Mouse (Mus musculus) ES-E14 (cell line): Measurements from ENCODE around the gene Utrn. TPM values are rescaled to one million over a fixed set of nuclear protein-coding genes. Genes with fewer than 3 reads are reported as not detected.

Source experiments
- DNase-seq: peaks from one replicate; pipeline ENCODE4 v3.0.0-alpha.2; 2013; ENCODE audit warnings: low read depth, low spot score
- H3K27ac ChIP-seq: 2 replicates; pipeline ENCODE4 v1.5.1; 2012; ENCODE audit warnings: low read depth, mild to moderate bottlenecking, low read length, moderate library complexity, mixed read lengths; ENCODE audit not compliant: poor library complexity, insufficient read depth, severe bottlenecking
- H3K36me3 ChIP-seq: 2 replicates; pipeline ENCODE4 v1.6.1; 2012; ENCODE audit warnings: mild to moderate bottlenecking, low read length, moderate library complexity, mixed read lengths; ENCODE audit not compliant: control insufficient read depth, poor library complexity, insufficient read depth, severe bottlenecking
- H3K4me1 ChIP-seq, 2 experiments: fragments of 150-350 bp in 1 of 2; sonication (generic) in 1 of 2; 2 replicates each; pipeline ENCODE4 v1.6.1; 2012; ENCODE audit warnings: low read length in 2 of 2, mild to moderate bottlenecking in 1 of 2, mixed read lengths in 1 of 2; ENCODE audit not compliant: control insufficient read depth in 2 of 2, insufficient read depth in 2 of 2, poor library complexity in 1 of 2
- H3K4me3 ChIP-seq, 2 experiments: fragments of 150-350 bp in 1 of 2; sonication (generic) in 1 of 2; 2 replicates each; pipeline ENCODE4 v1.5.1; 2012; ENCODE audit warnings: low read length in 2 of 2, low read depth in 1 of 2, mild to moderate bottlenecking in 1 of 2, mixed read lengths in 1 of 2; ENCODE audit not compliant: insufficient read depth in 1 of 2, poor library complexity in 1 of 2, severe bottlenecking in 1 of 2
- H3K9ac ChIP-seq: 2 replicates; pipeline ENCODE4 v1.6.1; 2012; ENCODE audit warnings: low read depth, mild to moderate bottlenecking, low read length, mixed read lengths; ENCODE audit not compliant: poor library complexity, insufficient read depth, severe bottlenecking
- H3K9me3 ChIP-seq: fragments of 150-350 bp; sonication (generic); 2 replicates; pipeline ENCODE4 v1.6.1; 2012; ENCODE audit warnings: low read depth, mild to moderate bottlenecking, low read length; ENCODE audit not compliant: control insufficient read depth, insufficient read depth
- CHD2 ChIP-seq: IDR thresholded peaks from 2 replicates; pipeline ENCODE4 v1.6.1; 2014; ENCODE audit warnings: mild to moderate bottlenecking, low read depth, low read length, inconsistent platforms
- HCFC1 ChIP-seq: IDR thresholded peaks from 2 replicates; pipeline ENCODE4 v1.6.1; 2012; ENCODE audit warnings: low read length, inconsistent platforms, borderline replicate concordance; ENCODE audit not compliant: insufficient read depth
- MAFK ChIP-seq: IDR thresholded peaks from 2 replicates; pipeline ENCODE4 v1.6.1; 2014; ENCODE audit warnings: mild to moderate bottlenecking, low read depth, low read length, inconsistent platforms; ENCODE audit not compliant: insufficient read depth
- ZC3H11A ChIP-seq: IDR thresholded peaks from 2 replicates; pipeline ENCODE4 v1.6.1; 2012; ENCODE audit warnings: low read depth, mild to moderate bottlenecking, inconsistent platforms, low read length, borderline replicate concordance
- ZNF384 ChIP-seq: IDR thresholded peaks from 2 replicates; pipeline ENCODE4 v1.6.1; 2012; ENCODE audit warnings: low read depth, low read length, inconsistent platforms
- in situ Hi-C, 2 experiments: fragments of 600-800 bp; cut with MboI; formaldehyde crosslinking; loops; one replicate each; pipeline ENCODE4 v1.15.1; 2025; ENCODE audit warnings: low sequenced_read_pairs in 2 of 2, inconsistent platforms in 1 of 2; ENCODE audit not compliant: unreplicated experiment in 2 of 2
- total RNA-seq: library from RNA; depleted of rRNA; stranded (reverse); fragments of 300-350 nt; gene quantifications from 2 replicates; pipeline ENCODE4 v1.2.3, GENCODE M21; 2012

The Utrn gene
- total RNA-seq, 1 experiment: 66.9 TPM

DNA sequence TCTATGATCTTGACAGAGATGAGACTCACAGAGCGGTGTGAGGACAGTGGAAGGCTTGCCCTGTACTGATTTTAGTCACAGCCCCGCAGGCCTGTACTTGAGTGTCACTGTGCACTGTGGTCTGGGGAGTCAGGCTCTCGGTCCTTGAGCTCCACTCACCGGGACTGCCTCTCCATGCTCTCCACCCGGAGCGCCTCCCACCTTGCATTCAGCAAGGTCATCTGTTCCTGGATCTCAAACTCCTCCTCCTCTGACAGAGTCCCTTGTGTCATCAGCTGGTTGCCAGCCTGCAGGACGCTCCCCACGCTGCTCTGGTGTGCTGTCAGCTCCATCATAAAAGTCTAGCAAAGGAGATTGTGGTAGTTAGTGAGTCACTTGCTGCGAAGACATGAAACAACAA is 131.2 kb downstream of the Utrn start:
- no peaks in the 10 kb centered on the region for H3K4me1 ChIP-seq
- in situ Hi-C loops: no loop called here
- no peak for DNase-seq
- H3K27ac ChIP-seq: no peak overlapping the region
- no peak overlapping the region for H3K9ac ChIP-seq
- H3K9me3 ChIP-seq: no peaks in the 10 kb centered on the region
- TF ChIP-seq HCFC1: no peak
- no peak for TF ChIP-seq ZC3H11A
- TF ChIP-seq CHD2: no peak
- no peak for TF ChIP-seq ZNF384
- TF ChIP-seq MAFK: no peak
- H3K4me3 ChIP-seq: no peak overlapping the region
- peaks cover 3% of the 10 kb centered on the region for H3K36me3 ChIP-seq

DNA sequence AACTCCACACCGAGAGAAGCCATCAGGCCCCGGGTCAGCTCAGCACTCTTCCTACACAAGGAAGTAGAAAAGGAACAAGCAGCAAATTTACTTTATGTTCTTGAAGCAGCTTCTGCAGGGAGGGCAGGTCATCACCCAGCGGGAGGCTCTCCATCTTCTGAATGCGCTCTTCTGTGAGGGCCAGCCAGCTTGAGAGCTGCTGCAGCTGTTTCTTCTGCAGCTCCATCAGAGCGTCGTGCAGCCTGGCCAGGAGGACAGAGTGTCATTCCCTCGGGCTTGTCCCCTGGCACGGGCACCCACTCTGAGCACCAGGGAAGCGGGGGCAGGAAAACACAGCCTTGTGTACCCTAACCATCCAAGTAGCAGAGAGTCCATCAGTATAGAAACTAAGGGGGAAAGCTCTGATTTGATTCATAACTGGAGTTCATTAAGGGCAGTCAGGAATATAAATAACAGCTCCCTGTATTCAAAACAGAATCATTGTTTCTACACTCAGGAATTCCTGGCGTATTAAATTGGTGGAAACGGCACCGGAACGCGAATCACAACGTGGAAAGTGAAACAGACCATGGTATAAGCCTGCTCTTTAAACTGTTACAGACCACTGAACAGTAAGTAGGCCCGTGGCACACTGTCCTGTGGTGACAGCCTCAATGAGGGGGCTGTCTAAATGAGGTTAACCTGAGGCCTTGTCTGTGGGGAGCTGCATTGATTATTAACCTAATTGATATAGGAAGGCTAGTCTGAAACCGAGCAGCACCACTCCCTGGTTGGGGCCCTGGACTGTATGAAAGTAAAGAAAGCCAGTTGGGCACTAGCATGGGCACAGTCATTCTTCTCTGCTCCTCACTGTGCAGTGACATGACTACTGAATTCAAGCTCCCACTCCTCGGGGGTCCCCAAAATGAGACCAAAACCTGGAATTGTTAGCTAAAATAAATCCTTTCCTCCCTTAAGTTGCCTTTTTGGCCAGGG is 132.0 kb downstream of the Utrn start:
- in situ Hi-C loops: no loop called here
- Histone ChIP-seq H3K36me3 (peaks cover 3% of the 10 kb centered on the region), H3K9me3 (no peaks in the 10 kb centered on the region), H3K4me3 (no peak overlapping the region), H3K9ac (no peak overlapping the region), H3K4me1 (no peaks in the 10 kb centered on the region), H3K27ac (no peak overlapping the region)
- TF ChIP-seq ZNF384: no peak
- no peak for TF ChIP-seq MAFK
- no peak for DNase-seq

DNA sequence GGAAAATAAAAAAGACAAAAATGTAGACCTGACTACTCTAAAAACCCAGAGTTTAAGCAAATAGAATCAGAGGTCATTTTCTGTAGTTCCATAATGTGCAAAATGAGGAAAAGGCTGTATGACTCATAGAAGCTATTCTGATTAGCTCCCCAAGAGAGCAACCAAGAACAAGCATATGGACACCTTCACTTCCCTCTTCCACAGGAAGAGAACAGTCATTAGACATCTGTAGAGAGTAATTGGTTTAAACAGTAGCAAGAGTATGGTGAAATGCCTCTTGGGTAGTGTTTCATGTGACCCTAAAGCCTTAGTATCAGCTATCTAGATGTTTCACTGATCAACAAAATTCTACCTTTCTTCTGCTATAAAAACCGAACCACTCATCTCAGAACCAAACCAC is 133.5 kb downstream of the Utrn start:
- no peaks in the 10 kb centered on the region for H3K9me3 ChIP-seq
- TF ChIP-seq ZNF384 (no peak), MAFK (no peak), HCFC1 (no peak), ZC3H11A (no peak), CHD2 (no peak)
- no peak overlapping the region for H3K4me3 ChIP-seq
- no peak overlapping the region for H3K27ac ChIP-seq
- H3K9ac ChIP-seq: no peak overlapping the region
- in situ Hi-C loops: no loop called here
- H3K36me3 ChIP-seq: peaks cover 3% of the 10 kb centered on the region
- no peaks in the 10 kb centered on the region for H3K4me1 ChIP-seq
- no peak for DNase-seq

DNA sequence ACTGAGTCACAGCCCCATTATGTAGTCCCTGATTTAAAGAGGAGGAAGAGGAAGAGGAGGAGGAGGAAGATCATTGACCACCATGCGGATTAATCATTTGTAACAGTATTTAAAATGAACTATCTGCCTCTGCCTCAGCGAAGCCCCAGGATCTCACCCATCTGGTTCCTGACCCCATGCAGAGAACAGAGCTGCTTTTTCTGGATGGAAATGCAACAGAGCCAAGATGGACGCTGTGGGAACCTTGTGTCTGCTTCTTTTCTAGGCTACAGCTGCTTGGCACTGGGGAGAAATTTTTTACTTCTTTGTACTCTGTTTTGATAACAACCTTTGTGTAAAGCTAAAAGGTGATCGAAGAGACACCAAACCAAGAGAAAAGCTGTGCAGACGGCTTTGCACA is 137.7 kb downstream of the Utrn start:
- H3K4me1 ChIP-seq: peaks cover 0 to 4% of the 10 kb centered on the region in 2 experiments; a peak in 2 of 4 replicates
- H3K27ac ChIP-seq: no peak overlapping the region
- no peak overlapping the region for H3K9ac ChIP-seq
- peaks cover 2% of the 10 kb centered on the region; the same call in 1 of the 2 replicates for H3K36me3 ChIP-seq
- in situ Hi-C loops: no loop called here
- no peaks in the 10 kb centered on the region for H3K9me3 ChIP-seq
- TF ChIP-seq ZC3H11A (no peak), HCFC1 (no peak), ZNF384 (no peak), CHD2 (no peak), MAFK (no peak)
- no peak for DNase-seq
- H3K4me3 ChIP-seq: no peak overlapping the region
